8 mouse cellular contexts compared by ENCODE assay signal in the genomic region with DNA sequence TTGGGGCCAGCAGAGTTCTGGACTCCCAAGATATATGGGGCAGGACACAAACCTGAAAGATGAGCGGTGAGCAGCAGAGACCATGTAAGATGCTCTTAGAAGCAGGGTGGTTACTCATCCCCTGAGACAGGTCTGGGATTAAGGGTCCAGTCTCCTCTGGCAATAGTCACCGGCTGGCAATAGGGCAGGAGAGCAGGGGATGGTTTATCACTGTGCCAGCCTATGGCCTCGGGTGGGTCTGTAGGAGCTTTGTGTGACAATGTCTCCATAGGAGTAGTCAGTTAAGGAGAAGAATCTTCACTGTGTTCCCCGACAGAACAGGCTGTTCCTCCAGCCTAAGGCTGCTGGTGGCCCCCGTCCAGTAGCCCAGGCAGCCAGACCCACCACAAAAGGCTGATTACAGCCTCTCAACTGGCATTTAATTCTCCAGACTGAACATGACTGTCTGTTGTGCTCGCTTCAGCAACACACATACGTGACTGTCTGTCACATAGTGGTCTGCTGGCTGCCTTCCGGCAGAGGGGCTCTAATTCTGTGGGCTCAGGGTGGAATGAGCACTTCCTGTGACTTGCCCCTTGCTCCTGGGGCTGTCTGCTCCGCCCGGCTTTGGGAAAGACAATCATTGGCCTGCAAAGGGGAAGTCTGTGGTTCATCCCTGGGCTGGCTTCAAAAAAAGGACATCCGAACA. TPM values are rescaled to one million over a fixed set of nuclear protein-coding genes. Genes with fewer than 3 reads are reported as not detected.
DNase-seq lines count a peak whose midpoint lies in the region; ATAC-seq and TF ChIP-seq lines count a peak whose summit lies in the region.

No protein-coding gene starts in this region.

- peak overlapping the region; percentile 98 for H3K9ac ChIP-seq in heart, embryonic 13.5 days
- H3K9ac ChIP-seq in liver, embryonic 14.5 days (replicated peaks), result no peak overlapping the region

- peak overlapping the region; percentile 98 for H3K4me2 ChIP-seq in heart, embryonic 13.5 days
- peak overlapping the region; percentile 87 for H3K4me2 ChIP-seq in liver, embryonic 14.5 days (ENCODE audit: low read depth)

- H3K27me3 ChIP-seq in G1E (ENCODE audit: insufficient read depth, low read length), result peaks cover 6% of the 10 kb centered on the region; the same call in 1 of the 2 replicates
- H3K27me3 ChIP-seq in heart, embryonic 13.5 days (replicated peaks), result no peaks in the 10 kb centered on the region
- H3K27me3 ChIP-seq in liver, embryonic 14.5 days (ENCODE audit: control insufficient read depth, insufficient read depth, low read length), result no peaks in the 10 kb centered on the region

- TF ChIP-seq EP300 in liver, embryonic 14.5 days (IDR thresholded peaks at IDR 0.05; ENCODE audit: low read depth), result no peak

- peak; percentile 24 to 43 for DNase-seq in heart, adult 18-20 months
- DNase-seq in heart, postnatal 4 days, result no peak
- DNase-seq in G1E (ENCODE audit: low spot score), result no peak
- no peak for DNase-seq in liver, embryonic 14.5 days (ENCODE audit: low read depth in 3 of 3, low spot score in 3 of 3)
- DNase-seq in MN1 (ENCODE audit: low spot score), result no peak
- DNase-seq in layer of hippocampus, postnatal 25 days (ENCODE audit: extremely low spot score in 1 of 2, low spot score in 1 of 2), result no peak
- DNase-seq in adrenal gland, postnatal 25 days, result no peak

- no peak for TF ChIP-seq CTCF in G1E (IDR thresholded peaks at IDR 0.05; ENCODE audit: low read depth, low read length)
- TF ChIP-seq CTCF in liver, embryonic 14.5 days (IDR thresholded peaks at IDR 0.05; ENCODE audit: low read depth), result no peak

- H3K27ac ChIP-seq in heart, embryonic 13.5 days (replicated peaks), result peak overlapping the region; percentile 98
- H3K27ac ChIP-seq in liver, embryonic 14.5 days, result no peak overlapping the region

- peaks cover 2% of the 10 kb centered on the region; the same call in 1 of the 2 replicates for H3K9me3 ChIP-seq in G1E (replicated peaks)
- no peaks in the 10 kb centered on the region for H3K9me3 ChIP-seq in heart, embryonic 13.5 days
- no peaks in the 10 kb centered on the region for H3K9me3 ChIP-seq in liver, embryonic 14.5 days (ENCODE audit: control insufficient read depth, low read length)

- WGBS in heart, embryonic 13.5 days, result 50% methylated on average over 11 of the region's 11 CpGs
- 32% methylated on average over 11 of the region's 11 CpGs for WGBS in liver, embryonic 14.5 days (ENCODE audit: insufficient replicate concordance)

- no peak for ATAC-seq in G1E (ENCODE audit: extremely low read depth, insufficient number of reproducible peaks, low FRiP score, poor library complexity, severe bottlenecking)
- no peak for ATAC-seq in heart, embryonic 13.5 days (ENCODE audit: extremely low read depth, insufficient number of reproducible peaks, low FRiP score, low TSS enrichment)
- no peak for ATAC-seq in liver, embryonic 14.5 days (ENCODE audit: insufficient read depth)

- peaks cover 57% of the 10 kb centered on the region for H3K36me3 ChIP-seq in G1E (replicated peaks)
- H3K36me3 ChIP-seq in heart, embryonic 13.5 days, result peaks cover 45% of the 10 kb centered on the region
- H3K36me3 ChIP-seq in liver, embryonic 14.5 days (replicated peaks; ENCODE audit: control insufficient read depth, insufficient read depth, low read depth), result no peaks in the 10 kb centered on the region

- peak overlapping the region; percentile 50; the same call in 1 of the 2 replicates for H3K4me3 ChIP-seq in G1E (ENCODE audit: low read depth, low read length)
- peak overlapping the region; percentile 87 for H3K4me3 ChIP-seq in heart, embryonic 13.5 days
- H3K4me3 ChIP-seq in liver, embryonic 14.5 days (ENCODE audit: insufficient read depth in 1 of 2, low read depth in 2 of 2, low read length in 2 of 2), result no peak overlapping the region

- peaks cover 87% of the 10 kb centered on the region for H3K4me1 ChIP-seq in G1E (ENCODE audit: insufficient read depth, low read depth, low read length)
- peaks cover 84% of the 10 kb centered on the region for H3K4me1 ChIP-seq in heart, embryonic 13.5 days
- H3K4me1 ChIP-seq in liver, embryonic 14.5 days (replicated peaks; ENCODE audit: control insufficient read depth in 2 of 2, insufficient read depth in 2 of 2, low read length in 1 of 2), result peaks cover 47 to 69% of the 10 kb centered on the region in 2 experiments

RNA-seq across cellular contexts. Expression of gene Cd81, which starts 3.1 kb away (rescaled TPM):
- total RNA-seq in heart, adult 18-20 months (2021), result 100 to 1,000 TPM; 410 to 413 TPM
- total RNA-seq in heart, postnatal 4 days (2021), result 100 to 1,000 TPM; 600 to 620 TPM
- total RNA-seq in G1E (2014; fragmentation: Nextera tagmentation) (166 and 192 TPM in 2 replicates), G1E (2017) (185 and 191 TPM in 2 replicates)
- 152 and 187 TPM in 2 replicates for polyA plus RNA-seq in G1E (2012)
- 750 and 845 TPM in 2 replicates for polyA plus RNA-seq in heart, embryonic 13.5 days (2015; fragmentation: Nextera tagmentation; extraction: Ambion mirVana)
- 48.0 and 56.2 TPM in 2 replicates for polyA plus RNA-seq in liver, embryonic 14.5 days (2012; rRNA removed)
- polyA plus RNA-seq in liver, embryonic 14.5 days (2014; fragmentation: Nextera tagmentation; extraction: Ambion mirVana), result 120 and 129 TPM in 2 replicates
- total RNA-seq in layer of hippocampus, postnatal 25 days (2021), result 100 to 1,000 TPM; 489 to 524 TPM
- 757 and 789 TPM in 2 replicates for total RNA-seq in adrenal gland, postnatal 25 days (2021)

RNA-seq across cellular contexts. Expression of gene Tssc4, which starts 13.4 kb away (rescaled TPM):
- 10 to 100 TPM; 13.1 to 14.9 TPM for total RNA-seq in heart, adult 18-20 months (2021)
- 10 to 100 TPM; 32.6 to 33.9 TPM for total RNA-seq in heart, postnatal 4 days (2021)
- total RNA-seq in G1E (2014; fragmentation: Nextera tagmentation) (13.4 and 18.8 TPM in 2 replicates), G1E (2017) (25.0 and 36.3 TPM in 2 replicates)
- polyA plus RNA-seq in G1E (2012), result 207 and 271 TPM in 2 replicates
- 58.2 and 60.7 TPM in 2 replicates for polyA plus RNA-seq in heart, embryonic 13.5 days (2015; fragmentation: Nextera tagmentation; extraction: Ambion mirVana)
- 38.5 and 48.3 TPM in 2 replicates for polyA plus RNA-seq in liver, embryonic 14.5 days (2012; rRNA removed)
- polyA plus RNA-seq in liver, embryonic 14.5 days (2014; fragmentation: Nextera tagmentation; extraction: Ambion mirVana), result 26.9 and 27.8 TPM in 2 replicates
- 10 to 100 TPM; 47.0 to 50.4 TPM for total RNA-seq in layer of hippocampus, postnatal 25 days (2021)
- 32.2 and 32.7 TPM in 2 replicates for total RNA-seq in adrenal gland, postnatal 25 days (2021)

RNA-seq across cellular contexts. Expression of gene Trpm5, which starts 38.8 kb away (rescaled TPM):
- total RNA-seq in heart, adult 18-20 months (2021), result under 1 TPM in 1 of 2 experiments, not detected in 1; 0.10 TPM
- under 1 TPM; 0.74 to 0.93 TPM for total RNA-seq in heart, postnatal 4 days (2021)
- not detected in 2 replicates for total RNA-seq in G1E (2014; fragmentation: Nextera tagmentation)
- 0.12 and 0.33 TPM in 2 replicates for total RNA-seq in G1E (2017)
- polyA plus RNA-seq in G1E (2012), result not detected in 2 replicates
- polyA plus RNA-seq in heart, embryonic 13.5 days (2015; fragmentation: Nextera tagmentation; extraction: Ambion mirVana), result 3.5 and 4.4 TPM in 2 replicates
- 0.43 and 0.54 TPM in 2 replicates for polyA plus RNA-seq in liver, embryonic 14.5 days (2012; rRNA removed)
- 0.34 and 0.87 TPM in 2 replicates for polyA plus RNA-seq in liver, embryonic 14.5 days (2014; fragmentation: Nextera tagmentation; extraction: Ambion mirVana)
- not detected for total RNA-seq in layer of hippocampus, postnatal 25 days (2021)
- total RNA-seq in adrenal gland, postnatal 25 days (2021), result 0.24 TPM in 1 of 2 replicates, not detected in the other

RNA-seq across cellular contexts. Expression of gene Kcnq1, which starts 50.5 kb away (rescaled TPM):
- 10 to 100 TPM; 33.8 to 36.4 TPM for total RNA-seq in heart, adult 18-20 months (2021)
- total RNA-seq in heart, postnatal 4 days (2021), result 10 to 100 TPM; 51.7 to 55.3 TPM
- total RNA-seq in G1E (2014; fragmentation: Nextera tagmentation), result not detected in 2 replicates
- 0.12 TPM in 1 of 2 replicates, not detected in the other for total RNA-seq in G1E (2017)
- not detected in 2 replicates for polyA plus RNA-seq in G1E (2012)
- 15.0 and 15.6 TPM in 2 replicates for polyA plus RNA-seq in heart, embryonic 13.5 days (2015; fragmentation: Nextera tagmentation; extraction: Ambion mirVana)
- 0.12 and 0.21 TPM in 2 replicates for polyA plus RNA-seq in liver, embryonic 14.5 days (2012; rRNA removed)
- polyA plus RNA-seq in liver, embryonic 14.5 days (2014; fragmentation: Nextera tagmentation; extraction: Ambion mirVana), result 0.27 and 0.41 TPM in 2 replicates
- 1 to 10 TPM in 1 of 2 experiments, under 1 TPM in 1; 0.89 to 1.3 TPM for total RNA-seq in layer of hippocampus, postnatal 25 days (2021)
- 3.5 and 3.6 TPM in 2 replicates for total RNA-seq in adrenal gland, postnatal 25 days (2021)

RNA-seq across cellular contexts. Expression of gene Tspan32, which starts 50.8 kb away (rescaled TPM):
- total RNA-seq in heart, adult 18-20 months (2021), result 1 to 10 TPM in 1 of 2 experiments, under 1 TPM in 1; 0.69 to 2.6 TPM
- under 1 TPM; 0.45 to 0.64 TPM for total RNA-seq in heart, postnatal 4 days (2021)
- total RNA-seq in G1E (2014; fragmentation: Nextera tagmentation) (104 and 119 TPM in 2 replicates), G1E (2017) (247 and 297 TPM in 2 replicates)
- 57.5 and 59.3 TPM in 2 replicates for polyA plus RNA-seq in G1E (2012)
- polyA plus RNA-seq in heart, embryonic 13.5 days (2015; fragmentation: Nextera tagmentation; extraction: Ambion mirVana), result 4.9 and 5.9 TPM in 2 replicates
- polyA plus RNA-seq in liver, embryonic 14.5 days (2012; rRNA removed), result 40.7 and 47.7 TPM in 2 replicates
- 78.4 and 87.9 TPM in 2 replicates for polyA plus RNA-seq in liver, embryonic 14.5 days (2014; fragmentation: Nextera tagmentation; extraction: Ambion mirVana)
- total RNA-seq in layer of hippocampus, postnatal 25 days (2021), result not detected
- total RNA-seq in adrenal gland, postnatal 25 days (2021), result 0.21 TPM in 1 of 2 replicates, not detected in the other

Comparison
In these comparisons a context has a peak if more than half of its experiments do, and no peak if none do; other contexts are left out.
1. DNase-seq: peak in heart, adult 18-20 months (2 of 2); none in heart, postnatal 4 days (single experiment), G1E (single experiment), liver, embryonic 14.5 days (0 of 3), MN1 (single experiment), layer of hippocampus, postnatal 25 days (0 of 2) and adrenal gland, postnatal 25 days (single experiment).
2. H3K4me3 ChIP-seq: peak in G1E (single experiment) and heart, embryonic 13.5 days (single experiment); none in liver, embryonic 14.5 days (0 of 2).